Mouse (Mus musculus): ENCODE results near the gene Pole4.

Gene Pole4

DNA sequence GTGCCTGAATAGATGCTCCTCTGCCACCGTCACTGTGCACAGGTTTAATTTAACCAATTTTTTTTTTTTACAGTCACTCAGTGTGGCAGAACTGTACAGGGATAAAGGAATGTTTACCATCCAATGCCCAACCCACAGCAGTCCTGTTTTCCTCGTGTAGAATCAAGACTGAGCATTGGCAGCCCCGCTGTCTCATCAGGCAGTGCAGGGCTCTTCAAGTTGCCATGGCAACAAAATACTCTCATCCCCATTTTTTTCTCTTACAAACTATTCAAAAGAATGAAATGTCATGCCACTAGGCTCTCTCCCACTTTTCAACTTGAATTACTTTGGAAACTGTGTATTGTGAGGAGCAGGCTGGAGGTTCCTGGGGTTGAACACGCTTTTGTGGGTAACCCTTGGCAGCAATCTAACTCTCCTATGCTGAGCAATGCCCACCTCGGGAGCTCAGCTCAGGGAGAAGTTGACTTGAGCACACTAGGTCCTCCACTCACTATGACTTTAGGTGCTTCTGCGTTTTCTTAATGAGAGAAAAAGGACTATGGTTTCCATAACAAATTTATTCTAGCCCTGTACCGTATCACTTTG lies 95.7 kb downstream of the Pole4 start:
- DNase-seq, result no peak

DNA sequence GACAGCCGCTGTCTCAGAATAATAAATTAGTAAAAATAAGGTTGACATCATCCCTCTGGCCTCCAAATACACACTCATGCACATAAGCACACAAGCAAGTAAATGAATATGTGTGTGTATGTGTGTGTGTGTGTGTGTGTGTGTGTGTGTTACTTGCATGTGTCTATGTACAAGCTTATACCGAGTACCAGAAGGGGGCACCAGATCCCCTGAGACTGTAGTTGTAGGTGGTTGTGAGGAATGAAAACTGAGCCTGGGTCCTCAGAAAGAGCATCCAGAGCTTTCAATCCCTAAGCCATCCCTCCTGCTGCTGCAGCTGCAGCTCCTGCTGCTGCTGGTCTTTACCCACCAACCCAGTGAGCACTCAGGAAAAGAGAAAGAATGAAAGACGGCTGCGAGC lies 96.4 kb downstream of the Pole4 start:
- DNase-seq, result no peak

DNA sequence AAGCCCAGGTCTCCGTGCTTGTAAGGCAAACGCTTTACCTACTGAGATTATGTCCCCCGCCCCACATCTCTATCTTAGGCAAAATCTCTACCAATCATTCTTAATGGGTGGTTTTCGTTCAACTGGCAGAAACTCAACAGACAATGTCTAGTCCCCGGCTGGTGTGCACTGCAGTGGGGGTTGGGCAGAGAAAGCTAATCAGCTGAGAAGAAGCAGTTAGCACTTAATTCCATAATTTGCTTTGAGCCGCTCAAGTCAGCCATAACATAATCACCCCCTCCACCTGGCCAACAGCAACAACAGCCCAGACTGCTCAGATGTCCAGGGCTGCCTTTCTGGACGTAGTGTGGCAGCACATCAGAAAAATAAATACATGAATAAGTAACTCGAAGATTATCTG lies 100.4 kb downstream of the Pole4 start:
- DNase-seq, result no peak

DNA sequence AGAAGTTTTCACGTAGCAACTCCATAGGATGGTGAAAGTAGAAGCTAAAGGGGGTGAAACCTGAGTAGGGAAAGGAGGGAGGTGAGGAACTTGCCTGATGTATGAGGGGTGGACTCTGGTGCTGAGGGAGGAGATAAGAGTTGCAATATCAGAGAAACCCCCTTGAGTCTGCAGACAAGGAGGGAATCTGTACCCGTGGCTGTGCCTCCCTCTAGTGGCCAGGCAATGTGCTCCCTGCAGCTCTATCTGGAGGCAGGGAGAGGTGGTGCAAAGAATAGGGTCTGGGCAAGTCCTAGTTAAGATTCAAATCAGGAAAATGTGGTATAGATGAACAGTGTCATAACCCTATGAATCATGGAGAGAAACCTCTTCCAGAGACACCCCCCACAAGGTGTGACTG lies 101.5 kb downstream of the Pole4 start:
- DNase-seq, result no peak

DNA sequence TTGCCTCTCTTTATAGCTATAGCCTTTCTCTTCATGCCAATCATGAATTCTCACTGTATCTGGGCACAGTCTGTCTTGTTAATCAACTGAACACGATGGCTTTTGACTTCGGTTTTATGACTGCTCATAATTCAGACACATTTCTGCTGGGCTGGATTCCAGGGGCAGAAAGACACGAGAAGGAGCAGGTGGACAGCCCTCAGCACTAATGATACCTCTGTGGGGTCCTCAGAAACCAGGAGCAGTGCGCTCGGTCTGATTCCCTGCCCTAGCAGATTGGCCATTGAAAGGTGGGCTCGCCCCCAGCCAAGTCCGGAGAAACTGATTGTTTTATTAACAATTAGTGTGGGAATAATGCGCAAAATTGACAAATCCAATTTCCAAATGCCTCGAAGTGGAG lies 101.9 kb downstream of the Pole4 start:
- no peak for DNase-seq

DNA sequence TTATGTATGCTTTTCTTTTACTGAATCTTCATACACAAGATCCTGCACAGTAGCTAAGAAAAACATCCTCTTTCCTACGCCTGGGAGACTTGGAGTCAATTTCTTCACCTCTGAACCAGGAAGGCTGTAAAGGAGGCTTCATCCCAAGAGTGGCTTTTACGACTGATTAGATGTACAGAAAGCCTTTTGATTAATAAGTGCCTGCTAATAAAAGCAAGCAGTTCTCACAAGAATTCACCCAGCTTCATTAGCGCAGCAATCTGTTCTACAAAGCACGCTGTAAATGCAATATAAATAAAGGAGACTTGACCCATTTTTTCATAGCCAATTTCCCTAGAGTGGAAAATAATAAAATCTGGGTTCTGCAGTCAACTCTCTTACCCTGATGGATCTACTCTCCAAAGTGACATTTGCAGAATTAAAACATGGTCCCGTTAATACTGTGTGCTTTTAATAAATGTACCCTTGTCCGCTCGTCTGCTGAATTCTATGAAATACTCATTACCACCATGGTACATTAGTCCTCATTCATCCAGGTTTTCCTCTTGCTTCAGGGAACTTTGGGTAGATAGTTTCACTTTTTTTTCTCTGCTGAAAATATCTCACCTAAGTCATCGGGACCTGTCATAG lies 109.6 kb downstream of the Pole4 start:
- DNase-seq, result no peak

DNA sequence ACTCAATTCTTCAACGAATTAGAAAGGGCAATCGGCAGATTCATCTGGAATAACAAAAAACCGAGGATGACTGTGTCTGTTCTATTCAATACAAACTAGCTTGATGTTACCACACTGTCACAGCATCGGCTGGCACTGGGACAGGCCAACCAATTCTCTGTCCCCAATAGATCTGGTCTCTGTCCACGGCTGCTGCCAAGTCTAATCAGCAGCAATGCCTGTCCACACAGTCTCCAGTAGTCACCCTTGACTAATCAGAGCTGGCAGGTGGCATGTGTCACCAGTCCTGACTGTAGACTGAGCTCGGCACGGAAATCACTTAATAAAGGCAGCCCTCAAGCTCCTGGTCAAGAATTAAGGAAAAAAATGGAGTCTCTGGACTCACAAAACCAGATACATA lies 115.8 kb downstream of the Pole4 start:
- DNase-seq, result no peak

DNA sequence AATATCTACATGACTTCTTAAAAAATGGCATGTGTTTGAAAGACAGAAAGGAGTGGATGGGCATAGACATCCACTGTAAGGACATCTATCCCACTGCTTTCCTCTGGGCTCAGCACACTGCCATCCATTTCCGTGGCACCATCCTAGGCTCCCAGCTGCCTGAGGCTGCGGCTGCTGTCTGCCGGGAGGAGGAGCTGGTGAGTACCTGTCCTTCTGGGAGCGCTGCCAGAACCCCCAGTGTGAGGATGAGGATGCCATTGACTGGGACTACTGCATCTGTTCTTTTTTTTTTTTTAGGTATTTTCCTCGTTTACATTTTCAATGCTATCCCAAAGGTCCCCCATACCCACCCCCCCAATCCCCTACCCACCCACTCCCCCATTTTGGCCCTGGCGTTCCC lies 119.8 kb downstream of the Pole4 start:
- no peak for DNase-seq

DNA sequence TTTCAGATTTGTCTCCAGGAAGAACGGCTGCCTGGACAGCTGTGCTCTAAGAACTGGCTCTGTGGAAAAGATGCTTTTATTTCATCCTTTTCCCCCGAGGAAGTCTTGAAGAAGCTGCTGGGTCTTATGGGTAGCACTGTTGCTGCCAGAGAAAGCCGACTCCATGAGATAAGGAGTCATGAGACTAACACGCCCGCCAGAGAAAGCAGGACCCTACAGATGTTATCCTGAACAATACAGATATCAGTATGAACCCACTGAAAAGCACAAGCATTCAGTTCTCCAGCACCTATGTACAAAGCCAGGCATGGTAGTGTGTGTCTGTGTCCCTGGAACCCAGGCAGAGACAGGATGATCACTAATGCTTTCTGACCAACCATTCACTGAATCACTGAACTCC lies 129.7 kb downstream of the Pole4 start:
- DNase-seq, result no peak

All from cerebellum, adult 11 months (tissue).